23 mouse cellular contexts compared by ENCODE assay signal in the genomic region with DNA sequence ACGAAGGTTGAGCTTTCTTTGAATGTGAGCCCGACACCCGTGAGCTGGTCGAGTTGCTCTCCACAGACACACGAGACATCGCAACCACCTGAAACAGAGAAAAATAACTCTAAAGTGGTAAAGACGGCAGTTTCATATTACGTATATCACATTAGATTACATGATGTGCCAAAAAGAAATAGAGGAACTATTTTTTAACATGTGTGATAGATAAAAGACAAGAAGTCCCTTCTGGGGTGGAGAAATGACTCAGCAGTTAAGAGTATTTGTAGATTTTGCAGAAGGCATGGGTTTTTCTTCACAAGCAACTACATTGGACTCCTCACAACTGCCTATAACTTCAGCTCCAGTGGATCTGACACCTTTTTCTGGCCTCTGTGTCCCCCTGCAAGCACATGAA.
DNase-seq lines count a peak whose midpoint lies in the region; ATAC-seq and TF ChIP-seq lines count a peak whose summit lies in the region.
"Had no signal": no experiment of that assay in that cellular context is flagged by ENCODE, and none has a peak within 500 bp of the region (broad histone marks: within the 10 kb centered on the region; RNA-seq: fewer than 3 reads in every experiment).

No protein-coding gene starts in this region.

- H3K27me3 ChIP-seq in MEL (ENCODE audit: control insufficient read depth in 1 of 2, insufficient read depth in 2 of 2, low read length in 2 of 2), result no peaks in the 10 kb centered on the region
- no peaks in the 10 kb centered on the region for H3K27me3 ChIP-seq in limb, embryonic 10.5 days (ENCODE audit: low read depth, poor library complexity, severe bottlenecking)
- no peaks in the 10 kb centered on the region for H3K27me3 ChIP-seq in kidney, embryonic 15.5 days
- H3K27me3 ChIP-seq: embryonic facial prominence, embryonic 12.5 days; forebrain, embryonic 12.5 days had no signal

- TF ChIP-seq EP300 in MEL (IDR thresholded peaks at IDR 0.05; ENCODE audit: low read depth in 1 of 2, low read length in 2 of 2), result peak; percentile 93 to 94

- no peak for TF ChIP-seq RAD21 in MEL (IDR thresholded peaks at IDR 0.05; ENCODE audit: low read depth, low read length)

- no peaks in the 10 kb centered on the region for H3K9me3 ChIP-seq in MEL (replicated peaks; ENCODE audit: insufficient read depth, low read length)
- no peaks in the 10 kb centered on the region for H3K9me3 ChIP-seq in limb, embryonic 10.5 days (replicated peaks)
- H3K9me3 ChIP-seq in kidney, embryonic 15.5 days (replicated peaks), result no peaks in the 10 kb centered on the region
- H3K9me3 ChIP-seq: embryonic facial prominence, embryonic 12.5 days had no signal

- WGBS in limb, embryonic 10.5 days, result 93% methylated on average over 8 of the region's 8 CpGs
- WGBS in kidney, embryonic 15.5 days, result 87% methylated on average over 8 of the region's 8 CpGs

- peak overlapping the region; percentile 51 for H3K9ac ChIP-seq in MEL (ENCODE audit: control insufficient read depth, low read depth, low read length, poor library complexity, severe bottlenecking)
- H3K9ac ChIP-seq in kidney, embryonic 15.5 days, result no peak overlapping the region
- H3K9ac ChIP-seq: embryonic facial prominence, embryonic 12.5 days; forebrain, embryonic 12.5 days had no signal

- H3K36me3 ChIP-seq in MEL (ENCODE audit: control insufficient read depth in 1 of 2, insufficient read depth in 2 of 2, low read length in 2 of 2), result peaks cover 0 to 35% of the 10 kb centered on the region in 2 experiments; a peak in 2 of 4 replicates
- H3K36me3 ChIP-seq in limb, embryonic 10.5 days, result no peaks in the 10 kb centered on the region
- H3K36me3 ChIP-seq in kidney, embryonic 15.5 days, result no peaks in the 10 kb centered on the region
- H3K36me3 ChIP-seq: embryonic facial prominence, embryonic 10.5 days; embryonic facial prominence, embryonic 12.5 days; forebrain, embryonic 10.5 days; forebrain, embryonic 12.5 days; G1E had no signal

- ATAC-seq in kidney, embryonic 15.5 days (replicated peaks; ENCODE audit: low FRiP score), result no peak
- ATAC-seq: activated CD4-positive, CD25-positive, alpha-beta regulatory T cell, adult 4 months; forebrain, embryonic 14.5 days; forebrain, embryonic 16.5 days; Patski had no signal

- H3K79me2 ChIP-seq in MEL (ENCODE audit: control insufficient read depth, insufficient read depth, low read length, poor library complexity), result no peaks in the 10 kb centered on the region

- peak overlapping the region; percentile 29 to 50 for H3K4me3 ChIP-seq in MEL (ENCODE audit: control insufficient read depth in 1 of 2, insufficient read depth in 1 of 2, low read depth in 2 of 2, low read length in 2 of 2)
- no peak overlapping the region for H3K4me3 ChIP-seq in limb, embryonic 10.5 days
- no peak overlapping the region for H3K4me3 ChIP-seq in kidney, embryonic 15.5 days (replicated peaks)
- H3K4me3 ChIP-seq: embryonic facial prominence, embryonic 10.5 days; embryonic facial prominence, embryonic 12.5 days; forebrain, embryonic 10.5 days; forebrain, embryonic 12.5 days had no signal

- H3K4me2 ChIP-seq in kidney, embryonic 15.5 days, result no peak overlapping the region
- H3K4me2 ChIP-seq: embryonic facial prominence, embryonic 12.5 days; forebrain, embryonic 12.5 days had no signal

- H3K27ac ChIP-seq in MEL (ENCODE audit: control insufficient read depth, low read depth, low read length), result peak overlapping the region; percentile 95
- no peak overlapping the region for H3K27ac ChIP-seq in limb, embryonic 10.5 days
- H3K27ac ChIP-seq in kidney, embryonic 15.5 days, result no peak overlapping the region
- H3K27ac ChIP-seq: embryonic facial prominence, embryonic 10.5 days; embryonic facial prominence, embryonic 12.5 days; forebrain, embryonic 10.5 days; forebrain, embryonic 12.5 days had no signal

- TF ChIP-seq CTCF in MEL (IDR thresholded peaks at IDR 0.05 in 2 of 3, conservative IDR thresholded peaks at IDR 0.05 in 1 of 3; ENCODE audit: control insufficient read depth in 1 of 3, insufficient read depth in 1 of 3, low read depth in 2 of 3, low read length in 3 of 3, poor library complexity in 1 of 3, severe bottlenecking in 1 of 3), result no peak

- peak; percentile 21 for DNase-seq in 3T3-L1 (ENCODE audit: low read depth, low spot score)
- DNase-seq in A20 (ENCODE audit: low read depth, low spot score), result peak; percentile 52
- DNase-seq in MEL (ENCODE audit: low read depth, low spot score), result peak; percentile 91
- DNase-seq in limb, embryonic 10.5 days (ENCODE audit: low spot score), result no peak
- DNase-seq in heart, postnatal 4 days, result no peak
- DNase-seq: adrenal gland, adult 8-10 months; adrenal gland, postnatal 14 days; adrenal gland, postnatal 36 days; cerebellum, adult 11-12 months; cerebellum, adult 2 months; cerebellum, adult 9-10 months; cerebellum, postnatal 10 days; cerebellum, postnatal 25 days had no signal

- H3K4me1 ChIP-seq in MEL (ENCODE audit: control insufficient read depth in 1 of 2, insufficient read depth in 2 of 2, low read length in 2 of 2), result peaks cover 19 to 28% of the 10 kb centered on the region in 2 experiments
- no peaks in the 10 kb centered on the region for H3K4me1 ChIP-seq in limb, embryonic 10.5 days
- H3K4me1 ChIP-seq in kidney, embryonic 15.5 days, result no peaks in the 10 kb centered on the region
- H3K4me1 ChIP-seq: embryonic facial prominence, embryonic 12.5 days had no signal

- peak in 1 of 2 experiments; percentile 40; a peak in 1 of 4 replicates for TF ChIP-seq POLR2A in MEL (IDR thresholded peaks at IDR 0.05; ENCODE audit: control insufficient read depth in 1 of 2, insufficient read depth in 1 of 2, low read depth in 1 of 2, low read length in 2 of 2, poor library complexity in 1 of 2)

TF ChIP-seq in MEL, 35 proteins besides CTCF, POLR2A, EP300 and RAD21:
- TF ChIP-seq ZNF384 (IDR thresholded peaks at IDR 0.05; ENCODE audit: low read depth, low read length), result no peak; the same call in 1 of the 2 replicates
- no peak for TF ChIP-seq ZKSCAN1 (IDR thresholded peaks at IDR 0.05; ENCODE audit: low read depth, low read length)
- no peak for TF ChIP-seq POLR2AphosphoS5 (IDR thresholded peaks at IDR 0.05; ENCODE audit: borderline replicate concordance, low read depth, low read length)
- TF ChIP-seq ZC3H11A (IDR thresholded peaks at IDR 0.05; ENCODE audit: low read depth, low read length), result no peak
- peak; percentile 96 for TF ChIP-seq GABPA (IDR thresholded peaks at IDR 0.05; ENCODE audit: low read depth, low read length)
- no peak for TF ChIP-seq USF1 (IDR thresholded peaks at IDR 0.05; ENCODE audit: low read depth, low read length)
- no peak for TF ChIP-seq ELF1 (IDR thresholded peaks at IDR 0.05; ENCODE audit: low read depth, low read length)
- TF ChIP-seq MEF2A (IDR thresholded peaks at IDR 0.05; ENCODE audit: extremely low read depth, insufficient replicate concordance, low read depth, low read length, poor library complexity, severe bottlenecking), result no peak
- TF ChIP-seq NRF1 (IDR thresholded peaks at IDR 0.05; ENCODE audit: insufficient read depth, low read depth, low read length, poor library complexity, severe bottlenecking), result no peak
- peak; percentile 91 for TF ChIP-seq MAFK (IDR thresholded peaks at IDR 0.05; ENCODE audit: borderline replicate concordance, low read depth, low read length)
- peak; percentile 28; the same call in 1 of the 2 replicates for TF ChIP-seq BHLHE40 (IDR thresholded peaks at IDR 0.05; ENCODE audit: borderline replicate concordance, low read depth, low read length)
- TF ChIP-seq MXI1 (IDR thresholded peaks at IDR 0.05; ENCODE audit: low read depth, low read length), result peak; percentile 83
- peak; percentile 31; the same call in 1 of the 2 replicates for TF ChIP-seq MAX (IDR thresholded peaks at IDR 0.05; ENCODE audit: low read length)
- TF ChIP-seq MYC (IDR thresholded peaks at IDR 0.05; ENCODE audit: low read depth, low read length), result peak; percentile 83
- no peak for TF ChIP-seq E2F4 (IDR thresholded peaks at IDR 0.05; ENCODE audit: borderline replicate concordance, low read depth, low read length)
- TF ChIP-seq NELFE (IDR thresholded peaks at IDR 0.05; ENCODE audit: low read depth, low read length), result no peak; the same call in 1 of the 2 replicates
- TF ChIP-seq POLR2AphosphoS2 (IDR thresholded peaks at IDR 0.05; ENCODE audit: low read length), result no peak; the same call in 1 of the 2 replicates
- TF ChIP-seq KAT2A (conservative IDR thresholded peaks at IDR 0.05; ENCODE audit: low read depth, low read length), result no peak
- peak; percentile 57; the same call in 1 of the 2 replicates for TF ChIP-seq RCOR1 (IDR thresholded peaks at IDR 0.05; ENCODE audit: low read depth, low read length)
- TF ChIP-seq TBP (IDR thresholded peaks at IDR 0.05; ENCODE audit: low read depth, low read length), result no peak; the same call in 1 of the 2 replicates
- no peak for TF ChIP-seq HCFC1 (IDR thresholded peaks at IDR 0.05; ENCODE audit: low read depth, low read length)
- TF ChIP-seq CHD1 (IDR thresholded peaks at IDR 0.05; ENCODE audit: low read depth, low read length), result no peak
- TF ChIP-seq GATA1 (IDR thresholded peaks at IDR 0.05; ENCODE audit: low read depth, low read length), result peak; percentile 89
- peak; percentile 86 for TF ChIP-seq SIN3A (IDR thresholded peaks at IDR 0.05; ENCODE audit: low read length)
- peak; percentile 99 for TF ChIP-seq ETS1 (IDR thresholded peaks at IDR 0.05; ENCODE audit: low read depth, low read length)
- peak; percentile 36 for TF ChIP-seq TAL1 (IDR thresholded peaks at IDR 0.05; ENCODE audit: low read length)
- TF ChIP-seq CHD2 (IDR thresholded peaks at IDR 0.05; ENCODE audit: low read length), result no peak
- TF ChIP-seq SMC3 (IDR thresholded peaks at IDR 0.05; ENCODE audit: low read depth, low read length), result no peak
- peak; percentile 74 for TF ChIP-seq TCF12 (IDR thresholded peaks at IDR 0.05; ENCODE audit: low read depth, low read length)
- no peak for TF ChIP-seq ZMIZ1 (IDR thresholded peaks at IDR 0.05; ENCODE audit: low read depth, low read length)
- TF ChIP-seq UBTF (IDR thresholded peaks at IDR 0.05; ENCODE audit: borderline replicate concordance, insufficient read depth, low read depth, low read length), result no peak
- TF ChIP-seq MYB (IDR thresholded peaks at IDR 0.05; ENCODE audit: low read depth, low read length), result no peak; the same call in 1 of the 2 replicates
- no peak for TF ChIP-seq USF2 (IDR thresholded peaks at IDR 0.05; ENCODE audit: borderline replicate concordance in 1 of 2, insufficient read depth in 1 of 2, low read depth in 1 of 2, low read length in 2 of 2)
- no peak for TF ChIP-seq MAZ (IDR thresholded peaks at IDR 0.05; ENCODE audit: low read depth, low read length)
- no peak for TF ChIP-seq JUND (IDR thresholded peaks at IDR 0.05; ENCODE audit: low read depth, low read length)

Comparison
In these comparisons a context has a peak if more than half of its experiments do, and no peak if none do; other contexts are left out.
1. DNase-seq: peak in 3T3-L1 (single experiment), A20 (single experiment) and MEL (single experiment); none in limb, embryonic 10.5 days (single experiment) and heart, postnatal 4 days (single experiment).
2. H3K4me3 ChIP-seq: peak in MEL (2 of 2); none in limb, embryonic 10.5 days (single experiment) and kidney, embryonic 15.5 days (single experiment).